Mouse (Mus musculus) C2C12 (cell line): ENCODE results near the gene Wfs1. TPM values are rescaled to one million over a fixed set of nuclear protein-coding genes. Genes with fewer than 3 reads are reported as not detected.

Source experiments
- H3K27me3 ChIP-seq: one replicate; pipeline ENCODE4 v1.6.1; 2011; ENCODE audit not compliant: control insufficient read depth, insufficient read depth, insufficient read length
- H3K36me3 ChIP-seq: one replicate; pipeline ENCODE4 v1.6.1; 2011; ENCODE audit not compliant: control insufficient read depth, insufficient read depth
- H3K4me3 ChIP-seq: one replicate; pipeline ENCODE4 v1.5.1; 2011; ENCODE audit warnings: mild to moderate bottlenecking, control low read depth; ENCODE audit not compliant: poor library complexity, insufficient read depth, severe bottlenecking
- H3K79me2 ChIP-seq: one replicate; pipeline ENCODE4 v1.6.1; 2011; ENCODE audit not compliant: control insufficient read depth, insufficient read depth
- H3K79me3 ChIP-seq: one replicate; pipeline ENCODE4 v1.6.1; 2011; ENCODE audit warnings: low read depth, control low read depth
- H3ac ChIP-seq: one replicate; pipeline ENCODE3; 2011; ENCODE audit warnings: low read depth; ENCODE audit not compliant: control insufficient read depth, insufficient read length
- CEBPB ChIP-seq: IDR thresholded peaks from one replicate; pipeline ENCODE4 v1.6.1; 2011; ENCODE audit warnings: low read depth, mild to moderate bottlenecking, control low read depth, moderate library complexity
- CTCF ChIP-seq: IDR thresholded peaks from one replicate; pipeline ENCODE4 v1.5.1; 2011; ENCODE audit not compliant: control insufficient read depth, insufficient read depth, insufficient read length
- FOSL1 ChIP-seq: IDR thresholded peaks from one replicate; pipeline ENCODE4 v1.8.0; 2011; ENCODE audit warnings: mild to moderate bottlenecking, low read length; ENCODE audit not compliant: poor library complexity, insufficient read depth, severe bottlenecking
- MAX ChIP-seq: IDR thresholded peaks from one replicate; pipeline ENCODE4 v1.6.1; 2011; ENCODE audit warnings: mild to moderate bottlenecking, control low read depth
- MYOD1 ChIP-seq: IDR thresholded peaks from one replicate; pipeline ENCODE4 v1.6.1; 2011; ENCODE audit warnings: low read depth; ENCODE audit not compliant: control insufficient read depth, insufficient read length
- MYOG ChIP-seq: IDR thresholded peaks from one replicate; pipeline ENCODE4 v1.6.1; 2011; ENCODE audit not compliant: control insufficient read depth, insufficient read length; ENCODE audit errors: extremely low read depth
- USF1 ChIP-seq: IDR thresholded peaks from one replicate; pipeline ENCODE4 v1.6.1; 2011; ENCODE audit warnings: low read depth, mild to moderate bottlenecking, control low read depth, moderate library complexity
- polyA plus RNA-seq: library from polyadenylated mRNA; unstranded; fragments of >200 nt; fragmentation: generic; extraction: Trizol; gene quantifications from one replicate; pipeline ENCODE4 v1.2.1, GENCODE M21; 2012; ENCODE audit warnings: missing spikeins

The Wfs1 gene
- polyA plus RNA-seq, 1 experiment = 16.2 TPM

GRCm38 (mm10) chr5:36996410-36996809 lies 7.4 kb upstream of the Wfs1 start:
- Histone ChIP-seq H3K27me3 (no peaks in the 10 kb centered on the region), H3K79me2 (no peaks in the 10 kb centered on the region), H3K4me3 (no peak overlapping the region), H3K79me3 (no peaks in the 10 kb centered on the region), H3ac (no peak overlapping the region), H3K36me3 (no peaks in the 10 kb centered on the region)
- no peak for TF ChIP-seq MYOD1
- TF ChIP-seq CTCF = no peak
- no peak for TF ChIP-seq USF1
- TF ChIP-seq MYOG = no peak
- TF ChIP-seq CEBPB = no peak
- TF ChIP-seq MAX = no peak
- no peak for TF ChIP-seq FOSL1

- no peak for TF ChIP-seq CEBPB
- TF ChIP-seq MYOD1 = no peak
- no peak for TF ChIP-seq CTCF
- no peak for TF ChIP-seq FOSL1
- peaks cover 2% of the 10 kb centered on the region for H3K79me3 ChIP-seq
- H3K36me3 ChIP-seq = no peaks in the 10 kb centered on the region
- H3K27me3 ChIP-seq = no peaks in the 10 kb centered on the region
- H3K4me3 ChIP-seq = no peak overlapping the region
- no peak overlapping the region for H3ac ChIP-seq
- H3K79me2 ChIP-seq = no peaks in the 10 kb centered on the region
These were observed 1.8 kb upstream of the Wfs1 start for GRCm38 (mm10) chr5:36990631-36991350.

- H3ac ChIP-seq = no peak overlapping the region
- TF ChIP-seq MYOG (no peak), USF1 (no peak), CEBPB (no peak), CTCF (no peak), MYOD1 (no peak), FOSL1 (no peak), MAX (no peak)
- no peaks in the 10 kb centered on the region for H3K27me3 ChIP-seq
- no peak overlapping the region for H3K4me3 ChIP-seq
- no peaks in the 10 kb centered on the region for H3K36me3 ChIP-seq
- H3K79me2 ChIP-seq = no peaks in the 10 kb centered on the region
- peaks cover 2% of the 10 kb centered on the region for H3K79me3 ChIP-seq
These were observed 1.2 kb upstream of the Wfs1 start for GRCm38 (mm10) chr5:36990196-36990595.

- Histone ChIP-seq H3K27me3 (no peaks in the 10 kb centered on the region), H3ac (no peak overlapping the region), H3K4me3 (no peak overlapping the region), H3K79me3 (peaks cover 2% of the 10 kb centered on the region), H3K36me3 (no peaks in the 10 kb centered on the region), H3K79me2 (no peaks in the 10 kb centered on the region)
- TF ChIP-seq MYOD1 (no peak), FOSL1 (no peak), CEBPB (no peak), MAX (no peak), CTCF (no peak)
These were observed 596 bp upstream of the Wfs1 start for GRCm38 (mm10) chr5:36989625-36989977.

GRCm38 (mm10) chr5:36988124-36988780 lies 753 bp downstream of the Wfs1 start:
- peak overlapping the region; percentile 51 for H3K4me3 ChIP-seq
- H3K79me2 ChIP-seq = no peaks in the 10 kb centered on the region
- H3ac ChIP-seq = peak overlapping the region; percentile 55
- H3K36me3 ChIP-seq = no peaks in the 10 kb centered on the region
- H3K27me3 ChIP-seq = no peaks in the 10 kb centered on the region
- H3K79me3 ChIP-seq = peaks cover 2% of the 10 kb centered on the region
- TF ChIP-seq MYOG = no peak
- no peak for TF ChIP-seq MYOD1
- no peak for TF ChIP-seq FOSL1
- TF ChIP-seq CTCF = no peak
- no peak for TF ChIP-seq CEBPB
- TF ChIP-seq MAX = no peak
- TF ChIP-seq USF1 = no peak

GRCm38 (mm10) chr5:36986617-36987016 lies 2.4 kb downstream of the Wfs1 start:
- Histone ChIP-seq H3K27me3 (no peaks in the 10 kb centered on the region), H3K79me2 (no peaks in the 10 kb centered on the region), H3K36me3 (no peaks in the 10 kb centered on the region), H3ac (no peak overlapping the region), H3K79me3 (peaks cover 2% of the 10 kb centered on the region), H3K4me3 (no peak overlapping the region)
- TF ChIP-seq USF1 = no peak
- TF ChIP-seq MYOG = no peak
- no peak for TF ChIP-seq MYOD1
